Mouse (Mus musculus): ENCODE data around the gene Zswim3. TPM values are rescaled to one million over a fixed set of nuclear protein-coding genes. Genes with fewer than 3 reads are reported as not detected.
A peak's percentile ranks its signal among the peaks of the same experiment; 100 is the strongest.

The Zswim3 gene
- polyA plus RNA-seq, 1 experiment = 8.1 TPM

DNA sequence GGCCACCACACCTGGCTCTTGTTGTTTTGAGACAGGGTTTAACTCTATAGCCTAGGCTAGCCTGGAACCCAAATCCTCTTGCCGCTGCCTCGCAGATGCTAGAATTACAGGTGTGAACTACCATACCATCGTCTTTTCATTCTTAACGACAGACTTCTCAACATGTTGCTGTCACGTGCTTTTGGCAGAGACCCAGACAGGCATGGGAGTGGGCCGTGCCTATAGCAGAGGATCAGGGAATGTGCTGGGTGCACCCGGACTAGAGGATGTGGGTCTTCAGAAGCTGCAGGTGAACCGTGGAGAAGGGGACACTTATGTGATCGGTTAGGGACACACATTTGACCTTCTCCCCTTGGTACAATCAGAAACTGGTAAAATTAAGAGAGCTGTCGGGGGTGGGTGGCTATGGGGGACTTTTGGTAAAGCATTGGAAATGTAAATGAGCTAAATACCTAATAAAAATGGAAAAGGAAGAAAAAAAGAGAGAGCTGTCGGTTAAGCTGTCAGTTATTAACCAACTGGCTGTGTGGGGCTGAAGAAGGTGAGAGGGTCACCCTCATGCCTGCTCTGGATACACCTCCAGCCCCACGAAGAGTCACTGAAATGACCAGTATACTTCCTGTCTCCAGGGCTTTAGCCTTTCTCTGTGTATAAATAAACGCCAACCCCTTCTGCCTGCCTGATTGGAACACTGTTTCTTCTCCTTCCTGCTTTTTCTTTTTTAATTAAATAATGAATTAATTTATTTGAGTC lies 4.5 kb upstream of the Zswim3 start:
- Histone ChIP-seq H3K27ac (ENCODE audit: insufficient read depth, low read length) (no peak overlapping the region), H3K4me3 (replicated peaks; ENCODE audit: insufficient read depth, low read depth, low read length) (no peak overlapping the region), H3K27me3 (ENCODE audit: control insufficient read depth, insufficient read depth, low read length) (no peaks in the 10 kb centered on the region), H3K4me1 (ENCODE audit: control insufficient read depth, insufficient read depth, low read length) (peaks cover 5% of the 10 kb centered on the region; the same call in 1 of the 2 replicates)
- DNase-seq = no peak
- no peak for TF ChIP-seq CTCF (IDR thresholded peaks at IDR 0.05; ENCODE audit: borderline replicate concordance, insufficient read depth, low read depth, low read length)
- no peak for TF ChIP-seq POLR2A (IDR thresholded peaks at IDR 0.05; ENCODE audit: borderline replicate concordance, insufficient read depth, low read length)
- WGBS = 83% methylated on average over 13 of the region's 13 CpGs

DNA sequence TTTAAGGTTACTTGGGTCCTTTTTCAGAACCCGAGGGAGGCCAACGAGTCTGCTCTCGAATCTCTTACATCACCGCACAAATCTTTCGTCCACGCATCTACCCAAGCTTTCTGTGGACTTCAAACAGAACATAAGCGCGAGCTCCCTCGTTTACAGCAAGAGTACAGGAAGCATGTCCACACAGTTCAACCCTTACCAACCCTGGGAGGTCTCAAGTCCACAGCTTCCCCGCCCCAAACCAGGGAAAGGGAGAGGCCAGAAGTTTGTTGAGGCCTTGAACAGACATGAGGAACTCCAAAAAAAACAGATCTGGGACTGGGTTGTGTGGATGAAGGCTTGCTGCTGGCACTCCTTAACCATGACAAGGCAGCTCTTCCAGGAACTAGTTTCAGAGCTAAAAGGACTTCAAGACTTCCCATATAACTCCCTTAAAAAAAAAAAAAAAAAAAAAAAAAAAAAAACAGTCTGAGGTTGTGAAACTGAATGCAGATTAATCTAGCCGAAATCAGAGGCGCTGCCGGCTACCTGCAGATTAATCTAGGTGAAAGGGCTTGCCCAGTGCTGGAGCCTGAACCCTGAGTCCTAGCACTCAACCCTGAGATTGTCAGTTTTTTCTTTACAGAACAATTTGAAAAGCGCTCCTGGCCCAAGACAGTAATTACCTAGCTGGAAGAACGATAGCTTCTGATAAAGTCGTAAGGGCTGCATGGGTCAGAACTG lies 1.5 kb upstream of the Zswim3 start:
- H3K4me1 ChIP-seq (ENCODE audit: control insufficient read depth, insufficient read depth, low read length) = peaks cover 5% of the 10 kb centered on the region; the same call in 1 of the 2 replicates
- peak overlapping the region; percentile 28 for H3K4me3 ChIP-seq (replicated peaks; ENCODE audit: insufficient read depth, low read depth, low read length)
- DNase-seq = no peak
- TF ChIP-seq POLR2A (IDR thresholded peaks at IDR 0.05; ENCODE audit: borderline replicate concordance, insufficient read depth, low read length) (no peak), CTCF (IDR thresholded peaks at IDR 0.05; ENCODE audit: borderline replicate concordance, insufficient read depth, low read depth, low read length) (no peak)
- H3K27ac ChIP-seq (ENCODE audit: insufficient read depth, low read length) = no peak overlapping the region
- no peaks in the 10 kb centered on the region for H3K27me3 ChIP-seq (ENCODE audit: control insufficient read depth, insufficient read depth, low read length)
- WGBS = 89% methylated on average over 16 of the region's 16 CpGs

DNA sequence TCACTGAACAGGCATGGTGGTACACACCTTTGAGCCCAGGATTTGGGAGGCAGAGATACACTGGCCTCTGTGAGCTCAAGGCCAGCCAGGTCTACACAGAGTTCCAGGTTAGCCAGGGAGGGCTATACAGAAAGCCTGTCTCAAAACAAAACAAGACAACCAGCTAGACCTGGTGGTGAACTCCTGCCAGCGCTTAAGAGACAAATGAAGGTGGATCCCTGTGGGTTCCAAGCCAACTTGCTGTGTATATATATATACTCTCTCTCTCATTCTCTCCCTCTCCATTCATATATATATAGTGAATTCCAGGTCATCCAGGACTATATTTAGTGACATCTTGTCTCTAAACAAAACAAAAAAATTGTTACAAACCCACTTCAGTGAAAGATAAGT lies 981 bp upstream of the Zswim3 start:
- Histone ChIP-seq H3K4me1 (ENCODE audit: control insufficient read depth, insufficient read depth, low read length) (peaks cover 5% of the 10 kb centered on the region; the same call in 1 of the 2 replicates), H3K4me3 (replicated peaks; ENCODE audit: insufficient read depth, low read depth, low read length) (peak overlapping the region; percentile 88), H3K27ac (ENCODE audit: insufficient read depth, low read length) (no peak overlapping the region), H3K27me3 (ENCODE audit: control insufficient read depth, insufficient read depth, low read length) (no peaks in the 10 kb centered on the region)
- WGBS = 33% methylated on average over 1 of the region's 1 CpGs
- TF ChIP-seq CTCF (IDR thresholded peaks at IDR 0.05; ENCODE audit: borderline replicate concordance, insufficient read depth, low read depth, low read length) (no peak), POLR2A (IDR thresholded peaks at IDR 0.05; ENCODE audit: borderline replicate concordance, insufficient read depth, low read length) (no peak)
- no peak for DNase-seq

DNA sequence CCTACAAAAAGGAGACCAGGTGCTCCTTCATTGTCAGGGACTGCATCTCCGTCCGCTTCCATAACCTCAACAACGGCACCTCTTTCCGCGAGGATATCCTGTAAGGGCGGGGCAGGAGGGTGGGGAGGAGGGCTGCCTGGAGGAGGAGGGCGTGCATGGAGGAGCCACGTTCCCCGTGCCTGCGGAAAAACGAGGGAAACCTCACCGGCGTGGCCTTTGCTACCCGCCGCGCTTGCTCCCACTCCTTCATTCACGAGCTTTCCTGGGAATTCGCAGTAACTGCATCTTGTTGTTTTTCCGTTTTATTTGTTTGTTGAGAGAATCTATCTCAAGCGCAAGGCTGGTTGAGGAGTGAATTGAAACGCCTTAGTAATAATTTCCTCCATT lies 427 bp downstream of the Zswim3 start:
- TF ChIP-seq CTCF (IDR thresholded peaks at IDR 0.05; ENCODE audit: borderline replicate concordance, insufficient read depth, low read depth, low read length) (no peak), POLR2A (IDR thresholded peaks at IDR 0.05; ENCODE audit: borderline replicate concordance, insufficient read depth, low read length) (no peak)
- under 1% methylated on average over 21 of the region's 21 CpGs for WGBS
- Histone ChIP-seq H3K27me3 (ENCODE audit: control insufficient read depth, insufficient read depth, low read length) (no peaks in the 10 kb centered on the region), H3K4me1 (ENCODE audit: control insufficient read depth, insufficient read depth, low read length) (peaks cover 5% of the 10 kb centered on the region; the same call in 1 of the 2 replicates), H3K4me3 (replicated peaks; ENCODE audit: insufficient read depth, low read depth, low read length) (peak overlapping the region; percentile 79), H3K27ac (ENCODE audit: insufficient read depth, low read length) (peak overlapping the region; percentile 50)
- no peak for DNase-seq

DNA sequence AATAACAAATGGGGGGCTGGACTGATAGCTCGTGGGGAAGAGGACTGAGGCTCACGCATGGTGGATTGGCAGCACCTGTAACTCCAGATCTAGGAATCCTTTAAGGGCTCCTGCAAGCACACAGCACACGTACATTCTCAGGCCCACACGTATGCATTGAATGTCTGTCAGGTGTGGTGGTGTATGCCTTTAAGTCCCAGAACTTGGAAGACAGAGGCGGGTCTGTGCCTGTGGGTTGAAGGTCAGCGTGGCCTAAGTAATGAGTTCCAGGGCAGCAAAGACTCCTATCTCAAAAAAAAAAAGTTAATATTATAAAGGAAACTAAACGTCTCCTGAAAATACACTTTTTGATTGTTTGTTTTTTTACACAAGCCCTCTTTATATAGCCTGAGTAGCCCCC lies 1.7 kb downstream of the Zswim3 start:
- no peak for DNase-seq
- WGBS = 88% methylated on average over 7 of the region's 7 CpGs
- H3K27ac ChIP-seq (ENCODE audit: insufficient read depth, low read length) = no peak overlapping the region
- H3K27me3 ChIP-seq (ENCODE audit: control insufficient read depth, insufficient read depth, low read length) = no peaks in the 10 kb centered on the region
- H3K4me3 ChIP-seq (replicated peaks; ENCODE audit: insufficient read depth, low read depth, low read length) = no peak overlapping the region
- peaks cover 5% of the 10 kb centered on the region; the same call in 1 of the 2 replicates for H3K4me1 ChIP-seq (ENCODE audit: control insufficient read depth, insufficient read depth, low read length)
- TF ChIP-seq POLR2A (IDR thresholded peaks at IDR 0.05; ENCODE audit: borderline replicate concordance, insufficient read depth, low read length) = no peak
- TF ChIP-seq CTCF (IDR thresholded peaks at IDR 0.05; ENCODE audit: borderline replicate concordance, insufficient read depth, low read depth, low read length) = no peak

DNA sequence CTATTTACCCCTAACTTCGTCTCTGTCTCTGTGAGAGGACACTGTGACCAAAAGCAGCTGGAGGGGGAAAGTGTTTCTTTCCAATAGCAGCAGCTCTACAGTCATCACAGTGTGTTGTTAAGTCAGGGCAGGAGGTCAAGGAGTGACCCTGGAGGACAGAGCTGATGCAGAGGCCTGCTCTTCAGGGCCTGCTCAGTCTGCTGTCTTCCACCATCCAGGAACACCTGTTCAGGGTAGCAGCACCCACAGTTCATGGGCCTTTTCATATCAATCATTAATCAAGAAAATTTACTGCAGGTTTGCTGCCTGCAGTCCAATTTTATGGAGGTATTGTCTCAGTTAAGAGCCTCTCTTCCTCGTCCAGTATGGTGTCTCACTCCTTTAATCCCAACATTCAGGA lies 8.7 kb downstream of the Zswim3 start:
- 57% methylated on average over 2 of the region's 2 CpGs for WGBS
- Histone ChIP-seq H3K27me3 (ENCODE audit: control insufficient read depth, insufficient read depth, low read length) (no peaks in the 10 kb centered on the region), H3K4me1 (ENCODE audit: control insufficient read depth, insufficient read depth, low read length) (no peaks in the 10 kb centered on the region), H3K27ac (ENCODE audit: insufficient read depth, low read length) (no peak overlapping the region), H3K4me3 (replicated peaks; ENCODE audit: insufficient read depth, low read depth, low read length) (no peak overlapping the region)
- DNase-seq = no peak
- no peak for TF ChIP-seq POLR2A (IDR thresholded peaks at IDR 0.05; ENCODE audit: borderline replicate concordance, insufficient read depth, low read length)
- TF ChIP-seq CTCF (IDR thresholded peaks at IDR 0.05; ENCODE audit: borderline replicate concordance, insufficient read depth, low read depth, low read length) = no peak

DNA sequence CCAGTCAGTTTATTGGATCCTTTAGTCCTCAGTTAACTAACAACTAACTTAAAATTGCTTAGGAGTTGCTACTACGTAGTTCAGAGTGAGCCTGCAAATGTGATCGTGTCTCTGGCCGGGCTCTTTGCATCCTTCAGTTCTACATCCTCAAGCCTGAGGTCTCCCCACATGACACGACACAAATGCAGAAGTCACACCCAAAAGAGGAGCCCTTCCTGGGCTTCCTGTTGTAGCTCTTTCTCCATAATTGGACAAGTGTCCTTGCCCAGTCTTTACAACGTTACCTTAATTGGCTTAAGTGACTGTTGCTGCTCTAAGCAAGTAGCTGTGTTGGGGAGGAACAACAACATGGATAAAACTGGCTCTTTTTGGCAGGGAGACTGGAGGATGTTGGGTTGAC lies 10.4 kb downstream of the Zswim3 start:
- TF ChIP-seq CTCF (IDR thresholded peaks at IDR 0.05; ENCODE audit: borderline replicate concordance, insufficient read depth, low read depth, low read length) = no peak
- TF ChIP-seq POLR2A (IDR thresholded peaks at IDR 0.05; ENCODE audit: borderline replicate concordance, insufficient read depth, low read length) = no peak
- 90% methylated on average over 5 of the region's 5 CpGs for WGBS
- Histone ChIP-seq H3K27me3 (ENCODE audit: control insufficient read depth, insufficient read depth, low read length) (no peaks in the 10 kb centered on the region), H3K4me3 (replicated peaks; ENCODE audit: insufficient read depth, low read depth, low read length) (no peak overlapping the region), H3K4me1 (ENCODE audit: control insufficient read depth, insufficient read depth, low read length) (no peaks in the 10 kb centered on the region), H3K27ac (ENCODE audit: insufficient read depth, low read length) (no peak overlapping the region)
- no peak for DNase-seq

DNA sequence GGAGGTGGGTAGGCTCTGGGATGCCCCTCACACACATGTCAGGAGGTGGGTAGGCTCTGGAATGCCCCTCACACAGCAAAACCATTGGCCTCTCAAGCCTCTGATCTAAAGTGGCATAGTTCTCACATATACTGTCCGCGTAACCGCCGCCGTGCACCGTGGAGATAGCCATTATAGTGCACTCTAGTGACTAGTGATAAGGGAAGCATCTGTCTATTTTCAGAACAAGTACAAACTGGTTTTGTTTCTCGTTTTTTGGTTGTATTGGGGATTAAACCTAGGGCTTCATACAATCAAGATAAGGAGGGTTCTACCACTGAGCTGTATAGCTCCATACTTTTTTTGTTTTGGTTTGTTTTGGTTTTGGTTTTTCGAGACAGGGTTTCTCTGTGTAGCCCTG lies 10.9 kb downstream of the Zswim3 start:
- Histone ChIP-seq H3K27me3 (ENCODE audit: control insufficient read depth, insufficient read depth, low read length) (no peaks in the 10 kb centered on the region), H3K27ac (ENCODE audit: insufficient read depth, low read length) (no peak overlapping the region), H3K4me1 (ENCODE audit: control insufficient read depth, insufficient read depth, low read length) (peaks cover 2% of the 10 kb centered on the region; the same call in 1 of the 2 replicates), H3K4me3 (replicated peaks; ENCODE audit: insufficient read depth, low read depth, low read length) (no peak overlapping the region)
- WGBS = 88% methylated on average over 8 of the region's 8 CpGs
- TF ChIP-seq POLR2A (IDR thresholded peaks at IDR 0.05; ENCODE audit: borderline replicate concordance, insufficient read depth, low read length) (no peak), CTCF (IDR thresholded peaks at IDR 0.05; ENCODE audit: borderline replicate concordance, insufficient read depth, low read depth, low read length) (no peak)
- DNase-seq = no peak

Measured in cerebellum, adult 2 months (tissue).